Mouse (Mus musculus) embryonic facial prominence, embryonic 13.5 days (tissue): ENCODE measurements around the gene Reps2. TPM values are rescaled to one million over a fixed set of nuclear protein-coding genes. Genes with fewer than 3 reads are reported as not detected.

ENCODE experiments used
- ATAC-seq: fragments of 200-750 bp; cut with Nextera tagmentation; 2 replicates; pipeline ENCODE4 v1.8.0; 2017; ENCODE audit warnings: low read depth; ENCODE audit not compliant: insufficient number of reproducible peaks, insufficient read depth, low FRiP score, low TSS enrichment
- H3K27ac ChIP-seq: fragments of 300-500 bp; sonication (generic); 2 replicates; pipeline ENCODE4 v1.5.1; 2015; ENCODE audit warnings: moderate library complexity, mild to moderate bottlenecking, inconsistent platforms
- H3K27me3 ChIP-seq: fragments of 300-500 bp; sonication (generic); 2 replicates; pipeline ENCODE4 v1.6.1; 2015; ENCODE audit warnings: mild to moderate bottlenecking, inconsistent platforms
- H3K36me3 ChIP-seq: fragments of 300-500 bp; sonication (generic); 2 replicates; pipeline ENCODE4 v1.6.1; 2015; ENCODE audit warnings: mild to moderate bottlenecking, inconsistent platforms
- H3K4me1 ChIP-seq: fragments of 300-500 bp; sonication (generic); 2 replicates; pipeline ENCODE4 v1.6.1; 2015; ENCODE audit warnings: inconsistent platforms
- H3K4me2 ChIP-seq: fragments of 300-500 bp; sonication (generic); 2 replicates; pipeline ENCODE4 v1.6.1; 2015; ENCODE audit warnings: moderate library complexity, mild to moderate bottlenecking, inconsistent platforms
- H3K4me3 ChIP-seq: fragments of 300-500 bp; sonication (generic); 2 replicates; pipeline ENCODE4 v1.5.1; 2015; ENCODE audit warnings: mild to moderate bottlenecking, inconsistent platforms
- H3K9ac ChIP-seq: fragments of 300-500 bp; sonication (generic); 2 replicates; pipeline ENCODE4 v1.6.1; 2015; ENCODE audit warnings: mild to moderate bottlenecking, inconsistent platforms
- H3K9me3 ChIP-seq: fragments of 300-500 bp; sonication (generic); 2 replicates; pipeline ENCODE4 v1.6.1; 2016; ENCODE audit warnings: inconsistent platforms
- WGBS: fragments of 180-500 bp; shearing (Covaris S2); methylation state at CpG from one replicate; pipeline ENCODE4 v1.1.7; 2015; ENCODE audit warnings: mixed read lengths; 5-methylcytosine and 5-hydroxymethylcytosine counted together
- polyA plus RNA-seq: library from polyadenylated mRNA; unstranded; fragments of >200 nt; fragmentation: Nextera tagmentation; extraction: Ambion mirVana; gene quantifications from 2 replicates; pipeline ENCODE4 v1.2.1, GENCODE M21; 2015

Gene Reps2
- polyA plus RNA-seq, 1 experiment from 2014 or later = 1.00 TPM

- Histone ChIP-seq H3K36me3 (no peaks in the 10 kb centered on the region), H3K9ac (no peak overlapping the region), H3K4me1 (no peaks in the 10 kb centered on the region), H3K9me3 (no peaks in the 10 kb centered on the region), H3K4me3 (no peak overlapping the region), H3K27me3 (peaks cover 10% of the 10 kb centered on the region), H3K27ac (no peak overlapping the region), H3K4me2 (no peak overlapping the region)
- no peak for ATAC-seq
- 71% methylated on average over 5 of the region's 5 CpGs for WGBS
Measured at GRCm38 (mm10) chrX:162462156-162462555, 181.3 kb downstream of the Reps2 start.

GRCm38 (mm10) chrX:162456445-162456844 lies 187.0 kb downstream of the Reps2 start:
- WGBS = 77% methylated on average over 1 of the region's 1 CpGs
- H3K9me3 ChIP-seq = no peaks in the 10 kb centered on the region
- H3K4me2 ChIP-seq = no peak overlapping the region
- no peaks in the 10 kb centered on the region for H3K36me3 ChIP-seq
- no peak overlapping the region for H3K9ac ChIP-seq
- no peak overlapping the region for H3K27ac ChIP-seq
- no peaks in the 10 kb centered on the region for H3K4me1 ChIP-seq
- peaks cover 23% of the 10 kb centered on the region; the same call in 1 of the 2 replicates for H3K27me3 ChIP-seq
- no peak overlapping the region for H3K4me3 ChIP-seq
- no peak for ATAC-seq

- Histone ChIP-seq H3K9me3 (no peaks in the 10 kb centered on the region), H3K4me3 (no peak overlapping the region), H3K27ac (no peak overlapping the region), H3K4me2 (no peak overlapping the region), H3K9ac (no peak overlapping the region), H3K27me3 (peaks cover 27% of the 10 kb centered on the region; the same call in 1 of the 2 replicates), H3K36me3 (no peaks in the 10 kb centered on the region), H3K4me1 (no peaks in the 10 kb centered on the region)
- ATAC-seq = no peak
- WGBS = 81% methylated on average over 1 of the region's 1 CpGs
Measured at GRCm38 (mm10) chrX:162455364-162455763, 188.1 kb downstream of the Reps2 start.

- ATAC-seq = no peak
- WGBS = 60% methylated on average over 7 of the region's 7 CpGs
- H3K36me3 ChIP-seq = no peaks in the 10 kb centered on the region
Measured at GRCm38 (mm10) chrX:162453821-162454402, 189.5 kb downstream of the Reps2 start.

GRCm38 (mm10) chrX:162452642-162453041 lies 190.8 kb downstream of the Reps2 start:
- no peak for ATAC-seq
- Histone ChIP-seq H3K27ac (no peak overlapping the region), H3K9me3 (no peaks in the 10 kb centered on the region), H3K4me1 (no peaks in the 10 kb centered on the region), H3K27me3 (peaks cover 28% of the 10 kb centered on the region), H3K9ac (no peak overlapping the region), H3K36me3 (no peaks in the 10 kb centered on the region), H3K4me2 (no peak overlapping the region), H3K4me3 (no peak overlapping the region)

More at GRCm38 (mm10) chrX:162453821-162454402, 189.5 kb downstream of the Reps2 start:
- H3K4me1 ChIP-seq = no peaks in the 10 kb centered on the region
- H3K27ac ChIP-seq = no peak overlapping the region
- peaks cover 28% of the 10 kb centered on the region for H3K27me3 ChIP-seq
- no peak overlapping the region for H3K4me3 ChIP-seq
- no peak overlapping the region for H3K9ac ChIP-seq
- no peaks in the 10 kb centered on the region for H3K9me3 ChIP-seq
- no peak overlapping the region for H3K4me2 ChIP-seq

- H3K9ac ChIP-seq = no peak overlapping the region
- no peak overlapping the region for H3K4me3 ChIP-seq
- H3K27ac ChIP-seq = no peak overlapping the region
- peaks cover 47% of the 10 kb centered on the region for H3K27me3 ChIP-seq
- no peak for ATAC-seq
- H3K4me2 ChIP-seq = no peak overlapping the region
- H3K36me3 ChIP-seq = no peaks in the 10 kb centered on the region
- no peaks in the 10 kb centered on the region for H3K4me1 ChIP-seq
- WGBS = 61% methylated on average over 6 of the region's 6 CpGs
- H3K9me3 ChIP-seq = no peaks in the 10 kb centered on the region
Measured at GRCm38 (mm10) chrX:162447974-162448373, 195.5 kb downstream of the Reps2 start.

GRCm38 (mm10) chrX:162446678-162447318 lies 196.7 kb downstream of the Reps2 start:
- no peak for ATAC-seq
- H3K4me1 ChIP-seq = no peaks in the 10 kb centered on the region

GRCm38 (mm10) chrX:162443387-162443786 lies 200.1 kb downstream of the Reps2 start:
- H3K9me3 ChIP-seq = no peaks in the 10 kb centered on the region
- WGBS = 83% methylated on average over 1 of the region's 1 CpGs
- peaks cover 54% of the 10 kb centered on the region for H3K27me3 ChIP-seq
- H3K36me3 ChIP-seq = no peaks in the 10 kb centered on the region
- H3K4me3 ChIP-seq = no peak overlapping the region
- no peak overlapping the region for H3K9ac ChIP-seq
- no peak overlapping the region for H3K4me2 ChIP-seq
- no peak for ATAC-seq
- H3K27ac ChIP-seq = no peak overlapping the region
- H3K4me1 ChIP-seq = no peaks in the 10 kb centered on the region

More at GRCm38 (mm10) chrX:162446678-162447318, 196.7 kb downstream of the Reps2 start:
- H3K4me2 ChIP-seq = no peak overlapping the region
- H3K4me3 ChIP-seq = no peak overlapping the region
- WGBS = 90% methylated on average over 2 of the region's 2 CpGs
- H3K9ac ChIP-seq = no peak overlapping the region
- H3K27ac ChIP-seq = no peak overlapping the region
- H3K36me3 ChIP-seq = no peaks in the 10 kb centered on the region
- peaks cover 55% of the 10 kb centered on the region for H3K27me3 ChIP-seq
- no peaks in the 10 kb centered on the region for H3K9me3 ChIP-seq

- peaks cover 58% of the 10 kb centered on the region for H3K27me3 ChIP-seq
- H3K36me3 ChIP-seq = no peaks in the 10 kb centered on the region
- H3K27ac ChIP-seq = no peak overlapping the region
- H3K9me3 ChIP-seq = no peaks in the 10 kb centered on the region
- no peak overlapping the region for H3K4me2 ChIP-seq
- no peak overlapping the region for H3K9ac ChIP-seq
- ATAC-seq = no peak
- WGBS = 46% methylated on average over 1 of the region's 1 CpGs
- H3K4me3 ChIP-seq = no peak overlapping the region
- H3K4me1 ChIP-seq = no peaks in the 10 kb centered on the region
Measured at GRCm38 (mm10) chrX:162442970-162443369, 200.5 kb downstream of the Reps2 start.

GRCm38 (mm10) chrX:162432776-162433543 lies 210.5 kb downstream of the Reps2 start:
- Histone ChIP-seq H3K4me1 (no peaks in the 10 kb centered on the region), H3K27ac (no peak overlapping the region), H3K4me2 (no peak overlapping the region), H3K9me3 (no peaks in the 10 kb centered on the region), H3K9ac (no peak overlapping the region), H3K36me3 (no peaks in the 10 kb centered on the region), H3K27me3 (peaks cover 2% of the 10 kb centered on the region), H3K4me3 (no peak overlapping the region)
- WGBS = 69% methylated on average over 5 of the region's 5 CpGs
- ATAC-seq = no peak

- Histone ChIP-seq H3K27me3 (peaks cover 7% of the 10 kb centered on the region; the same call in 1 of the 2 replicates), H3K27ac (no peak overlapping the region), H3K4me3 (no peak overlapping the region), H3K9ac (no peak overlapping the region), H3K36me3 (no peaks in the 10 kb centered on the region), H3K4me1 (no peaks in the 10 kb centered on the region), H3K9me3 (no peaks in the 10 kb centered on the region), H3K4me2 (no peak overlapping the region)
- no peak for ATAC-seq
- 73% methylated on average over 3 of the region's 3 CpGs for WGBS
Measured at GRCm38 (mm10) chrX:162427698-162428097, 215.8 kb downstream of the Reps2 start.

GRCm38 (mm10) chrX:162419431-162419830 lies 224.0 kb downstream of the Reps2 start:
- H3K4me2 ChIP-seq = no peak overlapping the region
- peaks cover 30% of the 10 kb centered on the region for H3K27me3 ChIP-seq
- no peaks in the 10 kb centered on the region for H3K9me3 ChIP-seq
- no peak overlapping the region for H3K9ac ChIP-seq
- no peaks in the 10 kb centered on the region for H3K4me1 ChIP-seq
- H3K4me3 ChIP-seq = no peak overlapping the region
- 75% methylated on average over 3 of the region's 3 CpGs for WGBS
- H3K27ac ChIP-seq = no peak overlapping the region
- H3K36me3 ChIP-seq = no peaks in the 10 kb centered on the region
- ATAC-seq = no peak
